Mouse (Mus musculus): ENCODE results near the gene Ergic1.

Ergic1 gene

GRCm38 (mm10) chr17:26699819-26700616 is 138.7 kb downstream of the Ergic1 start:
- no peak for DNase-seq (ENCODE audit: low read depth, low spot score)

GRCm38 (mm10) chr17:26701565-26701964 is 140.3 kb downstream of the Ergic1 start:
- DNase-seq (ENCODE audit: low read depth, low spot score) = no peak

GRCm38 (mm10) chr17:26702621-26703020 is 141.3 kb downstream of the Ergic1 start:
- DNase-seq (ENCODE audit: low read depth, low spot score) = no peak

GRCm38 (mm10) chr17:26703671-26704070 is 142.4 kb downstream of the Ergic1 start:
- no peak for DNase-seq (ENCODE audit: low read depth, low spot score)

- no peak for DNase-seq (ENCODE audit: low read depth, low spot score)
Observed at GRCm38 (mm10) chr17:26705463-26706359, 144.4 kb downstream of the Ergic1 start.
